8 mouse cellular contexts compared by ENCODE assay signal in the genomic region with DNA sequence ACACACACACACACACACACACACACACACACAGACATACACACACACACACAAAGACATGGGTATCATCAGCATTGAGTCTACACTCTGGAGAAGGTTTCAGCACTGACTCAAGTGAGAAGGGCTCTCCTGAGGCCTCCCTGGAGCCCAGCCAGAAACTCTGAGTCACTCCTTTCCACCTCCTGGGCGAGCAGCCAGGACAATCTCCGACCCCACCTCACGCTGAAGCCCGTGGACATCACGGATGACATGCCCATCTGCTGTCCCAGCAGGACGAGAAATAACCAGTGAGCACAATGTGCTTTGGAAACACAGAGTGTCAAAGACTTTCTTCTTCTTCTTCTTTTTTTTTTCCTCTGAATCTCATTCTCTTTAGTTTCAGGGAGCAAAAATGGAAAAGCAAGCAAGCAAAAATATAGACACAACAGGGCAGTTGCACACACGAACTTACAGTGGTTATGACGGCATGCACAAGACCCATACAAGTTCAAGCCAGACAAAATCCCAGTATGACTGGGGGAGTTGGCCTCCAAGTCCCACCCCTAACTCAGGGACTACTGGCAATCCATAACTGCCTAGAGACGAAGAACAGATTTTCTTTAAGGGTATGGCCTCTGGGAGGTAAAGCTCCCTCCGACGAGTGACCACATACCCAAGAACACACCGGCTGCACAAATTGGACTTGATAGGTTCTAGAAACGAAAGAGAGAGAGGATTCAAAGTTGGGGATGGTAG.
A peak's percentile ranks its signal among the peaks of the same experiment; 100 is the strongest.
DNase-seq lines count a peak whose midpoint lies in the region; ATAC-seq lines count a peak whose summit lies in the region.

No protein-coding gene starts in this region.

- WGBS in liver, embryonic 12.5 days (ENCODE audit: insufficient replicate concordance), result 70% methylated on average over 13 of the region's 13 CpGs
- whole genome bisulfite sequencing in neural tube, embryonic 15.5 days, result 73% methylated on average over 13 of the region's 13 CpGs
- WGBS in forebrain, embryonic 11.5 days, result 82% methylated on average over 13 of the region's 13 CpGs

- H3K27ac ChIP-seq in liver, embryonic 12.5 days, result no peak overlapping the region
- H3K27ac ChIP-seq in neural tube, embryonic 15.5 days (replicated peaks), result no peak overlapping the region
- H3K27ac ChIP-seq in forebrain, embryonic 11.5 days (ENCODE audit: low read depth, low read length), result no peak overlapping the region

- H3K27me3 ChIP-seq in liver, embryonic 12.5 days (replicated peaks), result no peaks in the 10 kb centered on the region
- H3K27me3 ChIP-seq in neural tube, embryonic 15.5 days (replicated peaks), result no peaks in the 10 kb centered on the region
- no peaks in the 10 kb centered on the region for H3K27me3 ChIP-seq in forebrain, embryonic 11.5 days (ENCODE audit: control insufficient read depth, insufficient read depth, low read length)

- DNase-seq in liver, result peak; percentile 26
- peak; percentile 85 for DNase-seq in adrenal gland, postnatal 10 days
- DNase-seq in gastrocnemius, adult 18-20 months (ENCODE audit: low spot score), result peak; percentile 5
- peak; percentile 75 for DNase-seq in kidney, postnatal 10 days
- no peak for DNase-seq in natural killer cell, adult 2 months (ENCODE audit: low spot score in 2 of 2)
- no peak for DNase-seq in forebrain, embryonic 11.5 days (ENCODE audit: low spot score)

- no peak for ATAC-seq in liver, embryonic 12.5 days
- ATAC-seq in neural tube, embryonic 15.5 days (ENCODE audit: low FRiP score), result no peak
- no peak for ATAC-seq in forebrain, embryonic 11.5 days (replicated peaks; ENCODE audit: low FRiP score)

- no peak overlapping the region for H3K9ac ChIP-seq in liver, embryonic 12.5 days
- no peak overlapping the region for H3K9ac ChIP-seq in neural tube, embryonic 15.5 days (replicated peaks)
- H3K9ac ChIP-seq in forebrain, embryonic 11.5 days (ENCODE audit: low read length), result no peak overlapping the region

- H3K9me3 ChIP-seq in liver, embryonic 12.5 days (replicated peaks), result no peaks in the 10 kb centered on the region
- H3K9me3 ChIP-seq in neural tube, embryonic 15.5 days (replicated peaks), result no peaks in the 10 kb centered on the region
- H3K9me3 ChIP-seq in forebrain, embryonic 11.5 days (ENCODE audit: control insufficient read depth, low read length), result no peaks in the 10 kb centered on the region

- no peaks in the 10 kb centered on the region for H3K4me1 ChIP-seq in liver, embryonic 12.5 days
- H3K4me1 ChIP-seq in neural tube, embryonic 15.5 days, result no peaks in the 10 kb centered on the region
- H3K4me1 ChIP-seq in forebrain, embryonic 11.5 days (replicated peaks; ENCODE audit: control insufficient read depth, insufficient read depth, low read length), result no peaks in the 10 kb centered on the region

- no peak overlapping the region for H3K4me3 ChIP-seq in liver, embryonic 12.5 days
- no peak overlapping the region for H3K4me3 ChIP-seq in neural tube, embryonic 15.5 days (replicated peaks)
- H3K4me3 ChIP-seq in forebrain, embryonic 11.5 days (ENCODE audit: low read depth, low read length), result no peak overlapping the region

- H3K4me2 ChIP-seq in liver, embryonic 12.5 days, result no peak overlapping the region
- H3K4me2 ChIP-seq in neural tube, embryonic 15.5 days, result no peak overlapping the region
- no peak overlapping the region for H3K4me2 ChIP-seq in forebrain, embryonic 11.5 days (ENCODE audit: low read depth, low read length, severe bottlenecking)

- no peaks in the 10 kb centered on the region for H3K36me3 ChIP-seq in liver, embryonic 12.5 days
- H3K36me3 ChIP-seq in neural tube, embryonic 15.5 days, result no peaks in the 10 kb centered on the region
- H3K36me3 ChIP-seq in forebrain, embryonic 11.5 days (ENCODE audit: control insufficient read depth, insufficient read depth, low read length), result no peaks in the 10 kb centered on the region

Comparison
In these comparisons a context has a peak if more than half of its experiments do, and no peak if none do; other contexts are left out.
1. DNase-seq: peak in liver (single experiment), adrenal gland, postnatal 10 days (single experiment), gastrocnemius, adult 18-20 months (single experiment) and kidney, postnatal 10 days (single experiment); none in natural killer cell, adult 2 months (0 of 2) and forebrain, embryonic 11.5 days (single experiment).